Mouse (Mus musculus) limb, embryonic 14.5 days (tissue): ENCODE results near the gene Akap2. TPM values are rescaled to one million over a fixed set of nuclear protein-coding genes. Genes with fewer than 3 reads are reported as not detected.
A peak's percentile ranks its signal among the peaks of the same experiment; 100 is the strongest.

Experiments used
- ATAC-seq: fragments of 200-750 bp; cut with Nextera tagmentation; 2 replicates; pipeline ENCODE4 v1.8.0; 2017; ENCODE audit warnings: low read depth, moderate number of reproducible peaks, moderate TSS enrichment; ENCODE audit not compliant: low FRiP score
- DNase-seq: peaks from one replicate; pipeline ENCODE4 v3.0.0-alpha.2; 2015; ENCODE audit warnings: low spot score
- H3K27ac ChIP-seq: fragments of 300-500 bp; sonication (generic); replicated peaks from 2 replicates; pipeline ENCODE4 v1.5.1; 2014; ENCODE audit warnings: low read depth, mild to moderate bottlenecking, low read length, moderate library complexity, mixed read lengths
- H3K27me3 ChIP-seq: fragments of 300-500 bp; sonication (generic); 2 replicates; pipeline ENCODE4 v1.6.1; 2014; ENCODE audit warnings: low read length, mixed read lengths; ENCODE audit not compliant: control insufficient read depth, insufficient read depth
- H3K36me3 ChIP-seq: fragments of 300-500 bp; sonication (generic); 2 replicates; pipeline ENCODE4 v1.6.1; 2014; ENCODE audit warnings: mild to moderate bottlenecking, low read length, moderate library complexity, mixed read lengths; ENCODE audit not compliant: control insufficient read depth, insufficient read depth
- H3K4me1 ChIP-seq: fragments of 300-500 bp; sonication (generic); 2 replicates; pipeline ENCODE4 v1.6.1; 2014; ENCODE audit warnings: antibody characterized with exemption, low read length, mixed read lengths; ENCODE audit not compliant: control insufficient read depth, insufficient read depth
- H3K4me2 ChIP-seq: fragments of 300-500 bp; sonication (generic); replicated peaks from 2 replicates; pipeline ENCODE4 v1.6.1; 2014; ENCODE audit warnings: low read depth, mild to moderate bottlenecking, low read length, moderate library complexity; ENCODE audit not compliant: severe bottlenecking
- H3K4me3 ChIP-seq: fragments of 300-500 bp; sonication (generic); replicated peaks from 2 replicates; pipeline ENCODE4 v1.5.1; 2014; ENCODE audit warnings: low read length
- H3K9ac ChIP-seq: fragments of 300-500 bp; sonication (generic); 2 replicates; pipeline ENCODE4 v1.6.1; 2014; ENCODE audit warnings: mild to moderate bottlenecking, low read depth, low read length, moderate library complexity; ENCODE audit not compliant: severe bottlenecking
- H3K9me3 ChIP-seq: fragments of 300-500 bp; sonication (generic); 2 replicates; pipeline ENCODE4 v1.6.1; 2016; ENCODE audit warnings: low read length; ENCODE audit not compliant: control insufficient read depth
- POLR2A ChIP-seq: fragments of 200-500 bp; IDR thresholded peaks from 2 replicates; pipeline ENCODE4 v1.8.0; 2012; ENCODE audit warnings: inconsistent platforms, mild to moderate bottlenecking, moderate library complexity, borderline replicate concordance; ENCODE audit not compliant: insufficient read depth, insufficient read length; ENCODE audit errors: extremely low read depth
- WGBS: fragments of 180-500 bp; shearing (Covaris S2); extraction: QIAGEN DNeasy Blood & Tissue Kit; methylation state at CpG from one replicate; pipeline ENCODE4 v1.1.7; 2014; 5-methylcytosine and 5-hydroxymethylcytosine counted together
- polyA plus RNA-seq, 2 experiments: library from polyadenylated mRNA; depleted of rRNA in 1 of 2; stranded (reverse) in 1 of 2; unstranded in 1 of 2; fragments of >200 nt; fragmentation: Nextera tagmentation in 1 of 2; extraction: Ambion mirVana in 1 of 2; gene quantifications; 2 replicates each; pipeline versions ENCODE4 v1.2.1 to v1.2.3; 2012 to 2014

The Akap2 gene
- polyA plus RNA-seq, 2 experiments: 23.6 to 27.6 TPM

DNA sequence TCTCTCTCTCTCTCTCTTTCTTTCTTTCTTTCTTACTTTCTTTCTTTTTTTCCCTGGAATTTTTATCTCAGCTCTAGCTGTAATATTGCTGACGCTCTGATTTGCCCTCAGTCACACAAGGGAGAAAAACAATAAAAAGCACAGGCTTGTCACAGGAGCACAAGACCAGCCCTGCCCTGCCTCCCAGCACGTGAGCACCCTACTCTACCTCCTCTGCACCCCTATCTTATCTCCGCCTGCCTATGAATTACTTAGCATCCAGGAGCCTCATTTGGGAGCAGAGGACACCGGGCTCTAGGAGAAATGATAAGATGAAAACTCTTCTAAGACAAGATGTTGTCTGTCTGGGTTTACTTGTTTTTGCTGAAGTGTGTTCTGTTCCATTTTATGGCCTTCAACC, 57.1 kb downstream of the Akap2 start:
- 57% methylated on average over 4 of the region's 4 CpGs for WGBS
- Histone ChIP-seq H3K36me3 (no peaks in the 10 kb centered on the region), H3K4me1 (peaks cover 6% of the 10 kb centered on the region; the same call in 1 of the 2 replicates), H3K4me3 (no peak overlapping the region), H3K9me3 (no peaks in the 10 kb centered on the region), H3K27me3 (no peaks in the 10 kb centered on the region), H3K9ac (no peak overlapping the region), H3K27ac (no peak overlapping the region), H3K4me2 (no peak overlapping the region)
- ATAC-seq (no peak), DNase-seq (no peak)
- no peak for TF ChIP-seq POLR2A

DNA sequence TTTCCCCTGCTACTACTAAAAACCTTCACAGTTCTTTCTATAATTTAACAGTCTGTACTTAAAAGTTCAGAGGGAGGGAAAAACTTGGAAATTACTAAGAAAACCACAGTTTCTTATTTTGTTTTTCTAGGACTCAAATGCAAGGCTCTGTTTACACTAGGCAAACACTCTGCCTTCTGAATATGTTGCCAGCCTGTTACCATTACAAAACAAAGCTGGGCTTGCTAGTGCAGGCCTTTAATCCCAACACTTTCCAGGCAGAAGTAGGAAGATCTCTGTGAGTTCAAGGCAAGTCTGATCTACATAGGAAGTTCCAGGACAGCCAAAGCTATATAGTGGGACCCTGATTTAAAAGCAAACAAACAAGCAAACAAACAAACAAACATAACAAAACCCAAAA, 58.1 kb downstream of the Akap2 start:
- Histone ChIP-seq H3K4me1 (peaks cover 8% of the 10 kb centered on the region), H3K36me3 (no peaks in the 10 kb centered on the region), H3K9ac (no peak overlapping the region), H3K27me3 (no peaks in the 10 kb centered on the region), H3K27ac (no peak overlapping the region), H3K4me2 (no peak overlapping the region), H3K9me3 (no peaks in the 10 kb centered on the region), H3K4me3 (no peak overlapping the region)
- ATAC-seq: no peak
- TF ChIP-seq POLR2A: no peak
- no peak for DNase-seq

DNA sequence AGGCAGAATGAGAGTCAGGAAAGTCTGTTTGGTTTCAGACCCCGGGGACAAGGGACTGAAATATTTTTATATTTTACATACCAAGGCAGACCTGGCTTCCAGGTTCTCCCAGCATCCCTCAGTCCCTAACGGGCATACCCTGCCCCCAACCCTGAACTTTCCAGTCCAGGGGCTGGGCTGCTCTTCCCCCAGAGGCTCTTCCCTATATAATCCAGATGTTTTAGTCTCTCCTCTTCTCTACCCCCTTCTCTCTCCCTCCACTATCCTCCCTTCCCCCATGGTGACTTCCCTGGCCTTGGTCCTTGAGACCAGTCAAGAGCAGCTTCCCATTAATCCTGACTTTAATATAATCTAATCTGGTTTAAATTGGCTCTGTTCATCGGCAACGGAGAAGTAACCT, 62.9 kb downstream of the Akap2 start:
- peaks cover 29% of the 10 kb centered on the region for H3K4me1 ChIP-seq
- TF ChIP-seq POLR2A: no peak
- H3K9ac ChIP-seq: no peak overlapping the region; the same call in 1 of the 2 replicates
- no peaks in the 10 kb centered on the region for H3K36me3 ChIP-seq
- ATAC-seq: no peak
- H3K4me2 ChIP-seq: no peak overlapping the region; the same call in 1 of the 2 replicates
- no peak for DNase-seq
- H3K9me3 ChIP-seq: no peaks in the 10 kb centered on the region
- WGBS: 17% methylated on average over 4 of the region's 4 CpGs
- no peak overlapping the region for H3K4me3 ChIP-seq
- H3K27ac ChIP-seq: no peak overlapping the region
- 0 out of 2 replicates have a peak, but pooled peaks cover 11% of the 10 kb centered on the region for H3K27me3 ChIP-seq

DNA sequence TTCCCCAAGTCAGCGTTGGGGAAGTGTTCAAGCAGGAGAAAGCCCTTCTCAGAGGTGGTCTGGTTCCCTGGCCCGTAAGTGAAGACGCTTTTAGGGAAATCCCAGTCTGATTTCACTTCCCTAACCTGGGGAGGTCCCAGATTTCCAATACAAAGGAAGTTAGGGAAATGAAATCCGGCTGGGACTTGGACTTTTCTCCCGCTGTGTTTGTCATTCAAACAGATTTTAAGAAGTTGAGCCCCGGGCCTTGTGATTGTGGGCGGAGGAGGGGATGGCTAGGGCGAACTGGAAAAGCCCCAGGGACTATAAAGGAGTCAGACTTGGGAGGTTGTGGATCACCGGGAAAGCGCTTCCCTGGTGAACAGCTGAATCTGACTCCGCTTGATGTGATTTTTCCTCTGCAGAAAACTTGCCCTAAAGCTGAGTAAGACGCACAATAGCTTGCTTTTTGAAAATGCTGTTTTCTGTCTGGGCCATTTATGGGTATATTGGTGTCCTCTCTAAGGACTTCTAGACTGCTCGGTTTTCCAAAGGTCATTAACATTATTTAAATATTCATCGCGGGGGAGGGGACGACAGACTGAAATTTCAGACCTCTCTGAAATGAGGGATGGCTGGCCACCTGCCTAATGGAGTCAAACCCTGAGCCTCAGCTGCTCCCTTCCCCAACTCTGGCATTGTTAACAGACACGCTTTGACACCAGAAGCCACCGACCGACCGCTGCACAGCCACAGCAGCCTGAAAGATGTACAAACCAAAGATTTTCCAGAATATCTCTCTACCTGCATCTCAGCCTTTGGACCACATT, 63.6 kb downstream of the Akap2 start:
- H3K9me3 ChIP-seq: no peaks in the 10 kb centered on the region
- H3K4me3 ChIP-seq: no peak overlapping the region
- ATAC-seq (peak; percentile 60; the same call in 1 of the 2 replicates), DNase-seq (no peak)
- TF ChIP-seq POLR2A: no peak
- no peak overlapping the region; the same call in 1 of the 2 replicates for H3K4me2 ChIP-seq
- no peak overlapping the region for H3K27ac ChIP-seq
- H3K36me3 ChIP-seq: no peaks in the 10 kb centered on the region
- H3K4me1 ChIP-seq: peaks cover 29% of the 10 kb centered on the region
- H3K27me3 ChIP-seq: 0 out of 2 replicates have a peak, but pooled peaks cover 11% of the 10 kb centered on the region
- 6% methylated on average over 20 of the region's 20 CpGs for WGBS
- H3K9ac ChIP-seq: no peak overlapping the region; the same call in 1 of the 2 replicates

DNA sequence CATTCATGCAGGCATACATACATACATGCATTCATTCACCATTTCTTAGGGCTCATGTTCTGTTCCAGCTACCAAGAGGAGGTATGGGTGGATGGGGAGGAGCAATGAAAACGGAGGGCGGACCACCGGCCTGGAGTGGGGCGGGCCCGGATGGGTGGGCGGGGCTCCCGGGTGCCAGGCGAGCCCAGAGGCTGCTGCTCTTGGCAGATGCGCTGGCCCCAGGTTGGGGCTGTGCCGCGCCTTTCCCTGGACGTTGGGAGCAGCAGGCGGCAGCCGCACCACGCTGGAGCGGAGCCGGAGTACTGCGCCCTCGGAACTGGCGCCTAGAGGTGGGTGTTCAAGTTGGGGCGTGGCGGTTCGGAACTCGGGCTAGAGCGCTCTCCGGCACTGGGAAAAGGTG, 64.5 kb downstream of the Akap2 start:
- peak overlapping the region; percentile 74 for H3K4me2 ChIP-seq
- peaks cover 29% of the 10 kb centered on the region for H3K4me1 ChIP-seq
- H3K27ac ChIP-seq: no peak overlapping the region
- H3K9ac ChIP-seq: peak overlapping the region; percentile 36; the same call in 1 of the 2 replicates
- WGBS: under 1% methylated on average over 26 of the region's 26 CpGs
- peak overlapping the region; percentile 39 for H3K4me3 ChIP-seq
- H3K27me3 ChIP-seq: 0 out of 2 replicates have a peak, but pooled peaks cover 11% of the 10 kb centered on the region
- ATAC-seq (peak; percentile 79), DNase-seq (no peak)
- H3K9me3 ChIP-seq: no peaks in the 10 kb centered on the region
- no peak for TF ChIP-seq POLR2A
- no peaks in the 10 kb centered on the region for H3K36me3 ChIP-seq
